Mouse (Mus musculus): ENCODE results near the gene Rbm26.

GRCm38 (mm10) chr14:105074376-105074775 is 102.8 kb downstream of the Rbm26 start:
- TF ChIP-seq CTCF (IDR thresholded peaks at IDR 0.05; ENCODE audit: low read depth), result no peak
- no peak for TF ChIP-seq EP300 (IDR thresholded peaks at IDR 0.05; ENCODE audit: low read depth)

Measured in heart, postnatal 0 days (tissue).